Mouse (Mus musculus) spleen, postnatal 10 days (tissue): ENCODE data around the gene Rtn4r.
A peak's percentile ranks its signal among the peaks of the same experiment; 100 is the strongest.

ENCODE experiments used
- DNase-seq, 2 experiments: peaks; one replicate each; pipeline ENCODE4 v3.0.0; 2021 to 2022; ENCODE audit warnings: low spot score in 2 of 2

Rtn4r gene

DNA sequence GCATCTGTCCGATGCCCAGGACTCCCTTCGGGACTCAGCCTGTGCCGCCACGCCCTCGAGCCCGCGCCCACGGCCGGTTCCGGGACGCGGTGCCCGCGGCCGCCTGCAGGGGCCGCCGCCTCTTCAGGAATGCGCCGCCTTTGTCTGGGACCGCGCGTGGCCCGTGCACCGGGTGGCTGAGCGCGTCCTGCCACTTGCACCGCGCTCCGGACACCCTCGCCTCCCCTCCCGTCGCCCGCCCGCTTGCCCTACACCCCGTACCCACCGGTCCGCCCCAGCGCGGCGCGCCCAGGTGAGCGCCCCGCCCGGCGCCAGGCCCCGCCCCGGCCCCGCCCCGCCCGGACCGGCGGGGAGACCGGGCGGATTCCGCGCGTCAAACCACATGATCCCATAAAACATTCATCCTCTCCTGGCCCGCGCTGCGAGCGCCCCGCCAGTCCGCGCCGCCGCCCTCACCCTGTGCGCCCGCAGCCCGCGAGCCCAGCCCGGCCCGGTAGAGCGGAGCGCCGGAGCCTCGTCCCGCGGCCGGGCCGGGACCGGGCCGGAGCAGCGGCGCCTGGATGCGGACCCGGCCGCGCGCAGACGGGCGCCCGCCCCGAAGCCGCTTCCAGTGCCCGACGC, at the start of gene Rtn4r:
Rtn4r (plus strand) TSS at position 402 of the 621 bp plus-strand sequence.
- peak in 1 of 2 experiments; percentile 39 for DNase-seq

- no peak for DNase-seq
These were observed 49.0 kb upstream of the Rtn4r start for GRCm38 (mm10) chr16:18078314-18079015.

DNA sequence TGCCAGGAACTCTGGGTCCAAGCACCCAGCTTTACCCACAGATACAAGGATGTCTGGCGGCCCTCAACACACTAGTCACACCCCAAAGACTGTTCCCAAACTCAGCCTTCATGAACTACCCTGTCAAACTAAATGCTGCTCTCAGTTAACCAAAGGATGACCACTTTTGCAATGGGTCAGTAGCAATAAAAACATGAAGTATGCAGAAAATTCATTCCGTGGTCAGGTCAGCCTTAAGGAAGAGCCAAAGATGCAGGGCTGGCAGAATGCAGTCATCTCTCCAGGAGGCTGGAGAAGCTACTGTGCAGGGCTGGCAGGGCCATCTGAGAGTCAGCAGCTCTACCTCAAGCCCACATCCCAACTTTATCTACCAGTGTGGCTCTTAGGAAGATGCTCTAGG, 48.1 kb upstream of the Rtn4r start:
- no peak for DNase-seq

GRCm38 (mm10) chr16:18080171-18080570, 47.3 kb upstream of the Rtn4r start:
- DNase-seq = no peak

- no peak for DNase-seq
These were observed 46.2 kb upstream of the Rtn4r start for GRCm38 (mm10) chr16:18081149-18081827.

DNA sequence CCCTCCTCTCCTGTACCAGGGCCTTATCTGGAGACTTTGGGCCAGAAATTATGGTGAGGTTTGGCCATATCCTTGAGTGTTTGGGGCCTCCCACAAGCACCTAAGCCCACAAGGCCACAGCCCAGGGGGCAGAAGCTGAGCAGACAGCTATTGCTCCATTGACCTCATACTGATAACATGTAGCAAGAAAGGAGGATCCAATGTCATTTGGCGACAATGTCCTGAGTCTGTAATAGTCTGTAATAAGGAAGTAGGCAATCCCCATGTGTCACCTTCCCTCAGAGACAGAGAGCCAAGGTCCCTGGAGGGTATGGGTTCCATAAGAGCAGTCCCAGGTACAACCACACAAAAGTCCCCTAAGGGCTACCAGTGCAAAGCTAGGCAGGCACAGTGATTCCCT, 45.2 kb upstream of the Rtn4r start:
- no peak for DNase-seq

DNA sequence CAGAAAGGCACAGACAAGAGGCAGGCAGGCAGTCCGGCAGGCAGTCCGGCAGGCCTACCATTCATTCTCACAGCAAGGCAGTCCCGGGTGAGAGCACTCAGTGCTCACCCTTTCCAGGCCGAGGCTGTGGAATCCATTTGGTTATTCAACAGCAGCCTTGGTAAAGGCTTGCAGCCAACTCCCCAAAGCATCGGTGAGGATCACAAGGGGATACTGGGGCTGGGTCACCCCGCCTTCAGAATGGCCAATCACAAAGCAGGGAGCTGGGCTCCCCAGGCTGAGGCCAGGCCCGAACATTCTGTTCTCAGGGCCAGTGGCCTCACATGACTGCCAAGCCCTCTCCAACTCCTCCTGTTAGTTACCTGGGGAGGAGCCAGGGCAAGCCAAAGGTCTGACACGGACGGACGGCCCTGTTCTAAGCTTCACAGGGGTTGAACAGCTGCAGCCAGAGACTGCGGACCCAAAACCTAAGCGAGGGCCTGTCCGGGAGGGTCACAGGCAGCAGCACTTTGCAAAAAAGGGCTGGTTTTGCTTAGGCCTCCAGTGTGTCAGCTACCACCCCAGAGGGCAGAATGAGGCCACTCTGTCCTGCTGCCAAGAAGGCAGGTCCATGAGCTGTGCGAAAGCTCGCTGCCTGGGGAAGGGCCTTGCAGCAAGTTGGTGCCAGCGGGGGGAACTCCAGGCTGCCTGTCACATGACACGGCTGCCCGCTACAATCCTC, 44.1 kb upstream of the Rtn4r start:
- no peak for DNase-seq

DNA sequence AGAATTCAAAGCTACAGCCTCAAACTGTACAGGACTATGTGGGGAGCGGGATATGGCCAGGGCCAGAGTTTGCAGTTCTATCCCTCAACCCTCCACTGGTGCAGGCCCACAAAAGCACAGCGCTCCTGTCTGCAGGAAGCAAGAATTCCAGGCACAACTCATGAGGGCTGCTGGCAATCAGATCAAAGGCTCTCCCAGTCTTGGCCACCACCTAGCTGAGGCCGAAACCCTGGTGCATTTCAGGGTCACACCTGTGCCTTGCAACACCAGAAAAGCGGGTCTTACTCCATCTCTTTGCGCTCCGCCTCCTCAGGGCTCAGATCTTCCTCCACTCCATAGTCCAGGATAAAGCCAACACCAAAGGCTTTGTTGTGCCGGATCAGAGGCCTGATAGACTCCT, 43.2 kb upstream of the Rtn4r start:
- no peak for DNase-seq

DNA sequence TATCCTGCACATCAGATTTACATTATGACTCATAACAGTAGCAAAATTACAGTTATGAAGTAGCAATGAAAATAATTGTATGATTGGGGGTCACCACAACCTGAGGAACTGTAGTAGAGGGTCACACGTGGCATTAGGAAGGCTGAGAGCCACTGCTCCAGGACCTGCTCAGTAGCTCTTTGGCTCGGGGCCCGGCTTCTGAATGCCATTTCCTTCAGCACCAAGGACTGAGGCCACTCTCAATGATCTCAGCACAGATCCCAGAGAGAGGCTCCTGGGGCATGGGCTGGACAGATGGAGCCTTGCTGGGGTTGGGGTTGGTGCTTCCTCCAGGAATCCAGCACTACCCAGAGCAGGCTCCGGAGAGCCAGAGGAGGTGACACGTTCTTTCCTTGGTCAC, 40.3 kb upstream of the Rtn4r start:
- no peak for DNase-seq

GRCm38 (mm10) chr16:18096348-18096747, 31.1 kb upstream of the Rtn4r start:
- DNase-seq = no peak

GRCm38 (mm10) chr16:18102816-18103215, 24.6 kb upstream of the Rtn4r start:
- no peak for DNase-seq

GRCm38 (mm10) chr16:18103366-18103765, 24.1 kb upstream of the Rtn4r start:
- DNase-seq = no peak

- no peak for DNase-seq
These were observed 23.6 kb upstream of the Rtn4r start for GRCm38 (mm10) chr16:18103808-18104207.

DNA sequence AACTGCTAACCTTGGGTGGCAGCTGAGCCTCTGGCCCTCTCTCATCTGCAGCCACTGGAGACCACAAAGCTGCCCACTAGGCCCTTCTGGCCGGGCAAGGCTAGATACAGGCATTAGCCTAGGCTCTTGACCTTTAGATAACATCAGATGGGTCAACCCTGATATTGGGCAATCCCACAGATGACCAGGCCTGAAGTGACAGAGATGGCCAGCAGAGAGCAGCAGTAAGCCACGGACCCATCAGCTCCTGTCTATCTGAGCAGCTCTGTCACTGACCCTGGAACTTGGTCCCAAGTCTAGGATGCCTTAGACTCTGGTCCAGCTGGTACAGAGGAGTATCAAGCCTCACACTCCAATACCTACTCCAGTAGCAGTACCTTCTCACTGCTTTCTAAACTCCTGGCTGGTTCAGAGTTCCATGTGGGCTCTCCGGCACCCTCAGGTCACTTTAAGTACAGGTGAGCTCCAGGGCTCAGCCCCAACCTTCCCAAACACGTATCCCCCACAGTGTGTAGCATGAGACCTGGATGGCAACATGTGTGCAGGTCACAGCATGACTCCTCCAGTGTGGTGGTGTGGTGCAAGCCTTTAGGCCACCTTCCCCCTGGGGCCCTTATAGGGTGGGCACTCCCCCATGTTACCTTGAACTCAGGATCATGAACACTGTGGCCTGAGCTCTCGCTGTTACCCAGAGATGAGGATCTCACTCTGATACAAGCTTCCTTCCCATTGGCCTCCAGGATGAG, 19.0 kb upstream of the Rtn4r start:
- peak in 1 of 2 experiments; percentile 62 for DNase-seq

DNA sequence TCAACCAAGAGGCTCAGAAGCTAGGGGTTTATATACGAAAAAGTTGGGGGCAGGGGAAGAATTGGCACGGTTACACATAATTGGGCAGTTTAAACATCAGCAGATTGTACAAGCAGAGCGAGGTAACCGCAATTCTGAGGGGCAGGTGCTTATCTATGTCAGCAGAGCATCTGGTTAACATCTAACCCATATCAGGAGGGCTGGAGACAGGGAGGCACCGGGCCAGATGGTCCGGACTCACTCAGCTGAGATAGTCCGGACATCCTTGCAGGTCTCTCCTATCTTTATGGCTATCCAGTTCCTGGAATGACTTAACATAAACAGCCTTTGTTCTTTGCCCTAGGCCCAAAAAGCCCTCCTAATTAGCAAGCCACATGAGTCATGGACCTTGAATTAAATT, 16.4 kb upstream of the Rtn4r start:
- no peak for DNase-seq

GRCm38 (mm10) chr16:18116467-18116866, 11.0 kb upstream of the Rtn4r start:
- no peak for DNase-seq

GRCm38 (mm10) chr16:18118285-18118684, 9.2 kb upstream of the Rtn4r start:
- DNase-seq = no peak

- peak in 1 of 2 experiments; percentile 45 for DNase-seq
These were observed 8.3 kb upstream of the Rtn4r start for GRCm38 (mm10) chr16:18119031-18119730.

- DNase-seq = no peak
These were observed 4.7 kb upstream of the Rtn4r start for GRCm38 (mm10) chr16:18122740-18123139.

GRCm38 (mm10) chr16:18123471-18123870, 4.0 kb upstream of the Rtn4r start:
- no peak for DNase-seq

DNA sequence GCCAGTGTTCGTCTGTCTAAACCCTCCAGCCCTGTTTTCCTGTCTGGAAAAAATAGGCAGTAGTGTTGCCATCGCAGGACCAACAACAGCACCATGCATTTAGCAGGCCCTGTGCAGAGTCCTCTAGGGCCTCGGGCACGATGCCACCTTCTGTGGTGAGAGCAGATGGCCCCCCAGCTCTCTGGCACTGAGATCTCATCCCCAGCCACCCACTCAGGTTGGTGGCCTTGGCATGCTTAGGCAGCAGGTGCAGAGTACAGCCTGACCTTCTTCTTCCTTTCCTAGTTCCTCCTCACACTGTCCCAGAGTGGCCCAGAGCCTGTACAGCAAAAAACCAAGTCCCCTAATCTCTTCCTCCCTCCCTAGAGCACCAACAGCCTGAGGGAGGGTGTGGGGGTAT, 3.4 kb upstream of the Rtn4r start:
- DNase-seq = no peak
